Mouse (Mus musculus): ENCODE results near the gene Vmo1.
"Not testable (repeated sequence)": the region's sequence is repeated elsewhere in the genome, so short reads cannot be mapped to it uniquely, and the experiment has no call there.

The Vmo1 gene

DNA sequence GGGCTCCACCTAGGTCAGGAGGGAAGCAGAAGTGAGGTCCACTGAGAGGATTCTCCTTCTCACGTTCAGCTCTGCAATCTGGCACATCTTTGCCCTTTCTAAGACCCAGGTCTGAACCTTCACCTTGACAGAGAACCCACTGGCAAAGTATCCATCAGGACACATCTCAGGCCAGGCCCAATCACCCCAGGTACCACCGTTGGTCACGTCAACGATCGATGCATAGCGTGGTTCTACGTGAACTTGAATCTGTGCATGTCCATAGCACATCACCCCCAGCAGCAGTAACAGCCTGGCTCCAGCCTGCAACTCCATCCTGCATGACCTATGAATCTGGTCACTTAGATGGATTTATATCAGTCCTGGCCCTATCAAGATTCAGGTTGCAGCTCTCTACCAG, at the start of gene Vmo1:
TSS of gene Vmo1 (minus strand) at position 329 of the 400 bp plus-strand sequence.
- no peak for DNase-seq

DNA sequence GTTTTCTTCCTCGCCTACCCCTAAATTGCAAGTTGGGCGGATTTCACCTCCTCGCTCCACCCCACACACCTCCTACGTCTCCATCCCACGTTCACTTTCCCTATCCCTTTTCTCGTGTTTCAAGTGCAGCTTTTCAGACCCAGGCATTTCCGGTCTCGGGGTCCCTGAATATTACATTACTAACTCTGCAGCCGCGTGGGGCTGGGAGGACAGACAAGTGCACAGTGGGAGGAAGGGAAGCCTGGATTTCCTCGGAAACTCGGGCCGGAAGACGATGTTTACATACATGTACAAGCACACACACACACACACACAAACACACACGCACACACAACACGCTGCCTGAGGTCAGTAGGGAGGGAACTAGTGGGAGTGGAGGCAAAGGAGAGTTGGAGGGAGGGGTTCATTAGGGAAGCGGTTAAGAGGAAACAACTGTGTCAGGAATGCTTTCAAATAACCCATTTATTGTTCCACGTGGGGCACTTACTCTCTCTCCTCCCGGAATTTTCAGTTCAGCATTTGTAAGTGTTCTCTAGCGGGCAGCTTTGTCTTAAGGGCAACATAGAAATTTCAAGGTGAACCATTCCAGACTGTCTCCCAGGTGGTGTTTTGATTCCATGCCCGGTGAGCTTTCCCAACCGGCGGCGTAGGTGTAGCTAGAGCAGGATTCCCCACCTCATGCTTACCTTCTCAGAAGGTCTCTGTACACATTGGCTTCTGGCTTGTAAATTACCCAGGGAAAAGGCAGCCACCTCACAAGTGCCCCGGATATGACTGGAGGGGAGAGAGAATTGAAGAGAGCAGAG, 49.3 kb upstream of the Vmo1 start:
- DNase-seq, result peak; percentile 23 to 35

DNA sequence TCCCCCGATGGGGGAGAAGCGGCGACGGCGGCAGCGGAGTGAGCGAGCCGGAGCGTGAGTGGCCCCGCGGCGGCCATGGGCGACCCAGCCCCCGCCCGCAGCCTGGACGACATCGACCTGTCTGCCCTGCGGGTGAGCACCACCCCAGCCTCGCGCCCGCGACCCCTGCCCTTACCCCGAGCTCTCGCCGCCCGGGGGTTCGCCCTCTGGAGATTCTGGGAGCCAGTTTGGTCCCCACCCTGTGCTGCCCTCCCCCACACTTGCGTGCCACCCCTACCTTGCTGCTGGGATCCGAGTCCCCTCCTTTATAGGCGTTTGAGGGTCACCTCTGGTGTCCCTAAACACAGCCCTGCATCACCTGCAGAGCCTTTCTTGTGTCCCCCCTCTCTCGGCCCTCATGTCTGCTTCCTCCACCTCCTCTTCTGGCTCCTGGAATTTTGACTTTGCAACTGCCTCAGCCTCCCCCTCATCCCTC, 48.6 kb upstream of the Vmo1 start:
- no peak for DNase-seq

DNA sequence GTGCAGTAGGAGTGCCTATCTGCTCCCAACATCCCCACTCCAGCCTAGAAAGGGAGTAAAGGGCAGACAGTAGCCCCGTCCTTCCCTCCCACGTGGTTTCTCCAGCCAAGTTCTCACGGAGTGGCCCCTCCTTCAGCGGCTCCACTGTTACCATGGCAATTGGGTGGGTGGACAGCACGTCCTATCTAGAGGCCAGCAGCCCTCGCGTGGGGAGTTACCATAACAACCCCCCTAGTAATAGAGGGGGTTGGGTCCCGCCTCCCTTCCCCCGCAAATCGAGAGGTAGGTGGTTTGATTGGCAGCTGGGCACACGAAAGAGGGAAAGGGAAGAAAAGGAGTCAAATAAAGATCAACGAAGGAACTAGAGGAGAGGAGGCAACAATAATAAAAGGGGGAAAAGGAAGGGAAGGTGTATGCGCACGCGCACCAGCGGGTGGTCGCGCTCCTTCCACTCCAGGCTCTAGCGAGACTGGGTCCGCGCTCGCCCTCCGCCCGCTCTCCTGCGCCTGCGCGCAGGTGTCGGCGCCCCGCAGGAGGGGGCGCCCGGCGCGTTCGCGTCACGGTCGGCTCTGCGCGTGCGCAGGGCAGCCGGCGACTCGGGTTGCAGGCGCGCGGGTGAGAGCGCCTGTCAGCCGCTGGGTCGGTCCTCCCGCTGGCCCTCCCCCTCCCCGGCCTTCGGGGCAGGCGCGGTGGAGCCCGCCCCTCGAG, 48.0 kb upstream of the Vmo1 start, which contains the start of gene Mink1:
TSS of gene Mink1 (plus strand) at position 595 of the 708 bp plus-strand sequence.
- DNase-seq, result peak; percentile 83 to 95

DNA sequence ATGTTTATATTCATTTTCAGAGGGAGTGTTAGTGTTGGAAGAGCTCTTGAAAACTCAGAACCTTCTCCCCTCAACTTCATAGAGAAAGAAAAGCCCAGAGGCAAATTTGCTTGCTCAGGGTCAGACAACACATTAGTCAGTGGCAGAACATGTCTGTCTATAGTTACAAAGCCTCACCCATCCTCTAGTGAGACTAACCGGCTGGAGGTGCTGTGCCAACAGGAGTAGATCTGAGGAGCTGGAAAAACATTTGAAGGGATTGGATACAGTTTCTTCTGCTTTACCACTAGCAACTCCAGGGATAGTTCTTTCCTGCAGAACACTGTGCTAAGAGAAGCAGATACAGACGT, 47.5 kb upstream of the Vmo1 start:
- no peak for DNase-seq

DNA sequence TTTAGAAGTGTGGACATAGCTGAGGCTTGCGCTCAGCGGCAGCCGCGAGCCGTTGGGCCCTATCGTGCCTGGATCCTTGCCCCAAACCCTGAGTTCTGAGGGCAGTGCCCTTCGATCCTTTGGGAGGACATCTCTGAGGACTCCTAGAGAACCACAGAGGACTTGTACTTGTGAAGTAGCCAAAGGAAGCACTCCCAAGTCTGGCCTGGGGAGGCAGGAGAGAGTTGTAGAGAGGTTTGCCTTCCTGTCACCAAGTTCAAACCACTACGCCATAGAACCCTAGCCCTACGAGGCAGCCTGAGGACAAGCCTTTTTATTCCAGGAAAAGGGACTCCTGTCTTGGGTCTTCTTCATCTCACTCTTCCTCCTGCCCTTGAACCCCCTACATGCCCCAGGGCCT, 43.1 kb upstream of the Vmo1 start:
- no peak for DNase-seq

DNA sequence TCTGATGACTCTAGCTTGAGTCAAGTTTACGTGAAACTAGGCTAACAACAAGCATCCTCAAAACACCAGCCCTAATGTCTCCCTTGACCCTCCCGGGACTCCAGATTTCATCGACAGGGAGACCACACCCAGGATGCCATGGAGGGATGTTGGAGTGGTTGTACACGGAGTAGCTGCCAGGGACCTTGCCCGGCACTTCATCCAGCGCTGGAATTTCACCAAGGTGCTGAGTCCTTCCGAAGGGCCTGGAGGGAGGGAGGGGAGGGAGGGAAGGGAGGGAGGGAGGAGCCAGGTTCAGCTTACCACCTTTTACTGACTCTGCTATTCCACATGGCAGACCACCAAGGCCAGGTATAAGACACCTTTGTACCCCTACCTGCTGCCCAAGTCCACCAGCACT, 39.5 kb upstream of the Vmo1 start:
- no peak for DNase-seq

DNA sequence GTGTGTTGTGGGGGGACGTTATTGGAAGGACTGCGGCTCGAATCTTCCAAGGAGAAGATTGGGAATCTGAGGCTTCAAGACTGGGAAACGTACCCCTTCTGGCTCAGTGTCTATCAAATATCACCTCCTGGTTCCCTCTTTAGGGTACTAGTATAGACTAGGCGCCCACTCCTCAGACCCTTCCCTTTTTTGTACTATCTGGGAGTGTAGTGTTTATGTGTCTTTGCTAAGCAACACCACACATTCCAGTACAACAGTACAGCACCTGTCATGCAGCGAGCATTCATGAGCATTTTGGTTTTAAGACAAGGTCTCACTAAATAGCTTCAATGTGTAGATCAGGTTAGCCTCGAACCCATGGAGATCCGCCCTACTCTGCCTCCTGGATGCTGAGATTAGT, 37.1 kb upstream of the Vmo1 start:
- no peak for DNase-seq

DNA sequence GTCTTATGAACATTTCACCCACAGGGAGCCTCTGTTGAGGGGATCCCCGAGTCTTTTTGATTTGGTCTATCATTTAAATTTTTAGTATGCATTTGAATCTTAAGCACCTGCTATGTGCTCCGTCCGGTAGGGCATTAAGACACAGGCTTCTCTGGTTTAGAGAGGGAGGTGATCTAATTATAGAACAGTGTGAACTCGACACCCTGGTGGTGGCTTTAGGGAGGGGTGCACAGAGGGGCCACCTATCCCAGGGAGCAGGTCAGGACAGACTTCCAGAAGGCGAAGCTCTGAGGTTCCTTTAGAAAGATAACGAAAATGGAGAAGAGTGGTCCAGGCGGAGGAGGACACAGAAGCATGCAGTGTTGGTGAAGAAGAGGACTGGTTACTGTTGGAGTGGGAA, 30.1 kb upstream of the Vmo1 start:
- DNase-seq, result no peak

DNA sequence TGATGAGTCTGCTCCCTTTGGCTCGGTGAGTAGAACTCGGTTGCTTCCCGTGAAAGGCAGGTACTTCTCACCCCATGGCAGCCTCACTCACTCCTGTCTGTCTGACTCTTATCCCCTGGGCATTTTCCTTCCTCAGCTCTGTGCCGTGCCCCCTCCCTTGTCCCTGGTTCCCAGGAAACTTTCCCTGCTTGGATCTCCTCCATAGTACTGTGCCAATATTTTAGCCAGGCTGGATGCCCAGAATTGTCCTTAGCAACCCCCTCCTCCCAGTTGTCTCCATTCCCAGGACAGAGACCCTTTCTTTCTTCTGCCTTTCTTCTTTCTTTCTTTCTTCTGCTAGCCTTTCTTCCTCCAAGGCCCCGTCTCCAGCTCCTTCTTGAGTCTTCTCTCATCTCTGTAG, 27.0 kb upstream of the Vmo1 start:
- DNase-seq, result no peak

DNA sequence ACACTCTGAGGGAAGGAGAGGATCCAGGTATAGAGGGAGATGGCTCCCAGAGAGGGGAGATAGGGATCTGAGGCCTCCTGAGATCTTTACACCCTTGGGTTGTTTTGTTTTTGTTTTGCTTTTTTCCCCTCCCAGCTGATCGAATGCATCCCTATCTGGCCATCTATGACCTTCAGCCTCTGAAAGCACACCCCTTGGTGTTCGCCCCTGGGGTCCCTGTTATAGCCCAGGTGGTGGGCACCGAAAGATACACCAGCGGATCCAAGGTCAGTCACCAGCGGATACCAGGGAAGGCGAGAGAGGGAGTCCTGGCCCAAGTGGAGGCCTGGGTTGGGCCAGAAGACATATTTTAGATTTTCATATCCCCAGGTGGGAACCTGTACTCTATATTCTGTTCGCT, 26.5 kb upstream of the Vmo1 start:
- DNase-seq, result no peak

DNA sequence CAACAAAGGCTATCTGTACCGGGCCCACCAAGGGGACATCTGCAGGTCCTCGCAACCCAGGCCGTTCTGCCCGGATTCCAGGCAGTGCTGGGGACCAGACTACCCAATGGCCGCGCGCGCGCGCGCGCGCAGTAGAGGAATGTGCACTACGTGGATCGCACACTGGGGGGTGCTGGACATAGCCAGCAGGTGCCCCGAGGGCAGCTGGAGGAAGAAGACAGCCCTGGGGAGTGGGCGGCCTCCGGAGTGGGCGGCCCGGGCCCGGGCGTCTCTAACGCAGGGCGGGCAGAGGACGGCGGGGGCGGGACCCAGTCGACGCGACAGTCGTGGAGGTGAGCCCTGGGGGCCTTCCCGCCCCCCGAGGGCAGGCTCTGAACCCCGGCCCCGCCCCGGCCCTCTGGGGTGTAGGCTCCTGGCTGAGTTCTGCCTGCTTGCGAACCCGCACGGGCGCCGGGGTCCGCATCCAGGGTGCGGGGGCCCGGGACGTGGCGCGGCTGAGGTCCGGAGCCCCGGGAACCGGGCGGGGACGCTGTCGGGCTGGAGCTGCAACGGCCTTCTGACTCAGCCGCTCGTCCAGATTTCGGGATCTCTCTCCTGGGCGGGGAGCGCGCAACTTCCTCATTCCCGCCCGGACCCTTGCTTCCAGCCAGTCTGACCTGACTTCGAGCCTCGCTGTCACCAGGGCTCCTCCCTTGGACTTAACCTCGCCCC, 25.6 kb upstream of the Vmo1 start, which contains the start of gene Pld2:
TSS of gene Pld2 (plus strand) at position 188 of the 711 bp plus-strand sequence.
- DNase-seq, result peak; percentile 39 to 53

DNA sequence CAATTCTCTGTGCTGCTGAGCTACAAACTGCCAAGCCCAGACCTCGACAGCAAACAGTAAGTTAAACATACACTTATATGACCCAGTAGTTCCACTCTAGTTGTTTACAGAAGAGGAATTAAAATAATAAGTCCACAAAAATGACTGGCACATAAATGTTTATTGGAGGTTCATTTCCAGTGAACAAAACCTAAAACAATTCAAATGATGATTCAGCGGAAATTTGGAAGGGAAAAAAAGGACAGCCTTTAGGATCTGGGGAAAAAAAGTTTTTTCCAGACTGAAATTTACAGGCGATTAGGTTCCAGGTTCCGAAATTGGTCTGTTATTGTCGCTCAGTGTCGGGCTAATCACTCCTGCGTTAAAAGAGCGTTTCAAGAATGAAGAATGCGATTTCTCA, 25.0 kb upstream of the Vmo1 start:
- no peak for DNase-seq

DNA sequence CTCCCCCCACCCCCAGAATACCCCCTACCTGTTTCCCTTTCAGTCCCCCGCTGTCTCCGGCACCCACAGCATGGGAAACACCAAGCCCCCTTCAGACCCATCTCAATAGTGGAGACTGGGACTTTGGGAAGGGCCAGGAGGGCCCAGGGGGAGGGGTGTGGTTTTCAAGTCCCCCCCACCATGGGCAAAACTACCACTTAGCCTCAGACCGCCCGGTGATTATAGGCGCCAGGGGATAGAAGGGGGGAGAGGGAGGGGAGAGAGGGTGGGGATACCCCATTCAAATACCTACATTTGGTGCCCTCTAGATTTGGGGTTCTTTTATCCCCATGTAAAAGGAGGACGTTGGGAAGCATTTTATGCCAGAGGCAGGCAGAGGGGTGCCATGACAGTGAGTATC, 18.4 kb upstream of the Vmo1 start, which contains the start of gene Gm40193:
TSS of gene Gm40193 (minus strand) at position 101 of the 400 bp plus-strand sequence.
- DNase-seq, result no peak

DNA sequence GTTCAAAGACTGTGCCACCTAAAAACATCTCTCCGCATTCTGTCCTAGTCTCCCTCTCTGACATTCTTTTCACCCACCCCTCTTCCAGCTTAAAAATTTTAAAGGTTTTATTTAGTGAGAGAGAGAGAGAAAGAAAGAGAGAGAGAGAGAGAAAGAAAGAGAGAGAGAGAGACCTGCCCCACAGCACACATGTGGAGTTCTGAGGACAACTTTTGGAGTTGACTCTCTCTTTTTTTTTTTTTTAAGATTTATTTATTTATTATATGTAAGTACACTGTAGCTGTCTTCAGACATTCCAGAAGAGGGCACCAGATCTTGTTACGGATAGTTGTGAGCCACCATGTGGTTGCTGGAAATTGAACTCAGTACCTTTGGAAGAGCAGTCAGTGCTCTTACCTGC, 16.6 kb upstream of the Vmo1 start:
- DNase-seq, result not testable (repeated sequence)

DNA sequence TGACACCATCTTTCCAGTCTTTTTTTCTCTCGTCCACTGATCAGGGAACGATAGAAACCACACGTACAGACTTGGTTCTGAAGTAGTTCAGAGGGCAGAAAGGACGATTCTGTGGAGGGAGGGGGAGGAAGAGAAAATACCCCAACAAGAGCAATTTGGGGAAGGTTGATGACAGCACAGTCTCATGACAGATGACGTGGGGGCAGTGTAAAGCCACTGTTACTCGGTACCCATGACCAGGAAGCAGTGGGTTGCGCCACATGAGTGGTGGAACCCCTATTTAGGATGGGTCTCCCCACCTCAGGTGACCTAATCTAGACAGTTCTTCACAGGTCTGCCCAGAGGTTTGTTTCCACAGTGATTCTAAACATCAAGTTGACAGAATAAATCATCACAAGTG, 14.2 kb upstream of the Vmo1 start:
- DNase-seq, result no peak

DNA sequence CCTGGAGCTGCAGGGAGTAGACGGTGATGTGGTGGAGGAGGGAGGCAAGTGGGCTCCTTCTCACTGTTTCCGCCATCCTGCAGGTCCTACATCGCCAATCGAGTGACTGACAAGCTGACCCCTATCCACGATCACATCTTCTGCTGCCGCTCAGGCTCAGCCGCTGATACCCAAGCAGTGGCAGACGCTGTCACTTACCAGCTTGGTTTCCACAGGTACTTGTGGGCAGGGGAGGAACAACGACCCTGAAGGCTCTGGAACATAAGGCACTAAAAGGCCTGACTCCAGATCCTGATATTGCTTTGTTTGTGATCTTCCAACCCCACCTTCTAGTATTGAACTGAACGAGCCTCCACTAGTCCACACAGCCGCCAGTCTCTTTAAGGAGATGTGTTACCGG, 11.8 kb upstream of the Vmo1 start:
- DNase-seq, result no peak

DNA sequence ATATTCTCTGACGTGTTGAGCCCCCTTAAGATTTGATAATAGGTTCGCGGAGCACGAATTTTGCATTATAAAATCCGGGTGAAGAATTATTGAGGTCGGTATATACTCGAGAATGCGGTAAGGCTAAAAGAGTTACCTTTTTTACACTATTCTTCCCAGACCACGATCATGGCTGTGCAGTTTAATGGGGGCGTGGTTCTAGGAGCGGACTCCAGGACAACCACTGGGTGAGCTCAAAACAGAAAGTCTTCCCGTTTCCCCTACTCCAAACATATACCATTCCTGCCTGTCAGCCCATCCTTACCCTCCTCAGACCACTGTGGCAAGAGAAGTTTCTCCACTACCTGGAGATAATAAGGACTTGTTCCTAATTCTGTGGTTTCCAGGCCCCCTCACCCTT, 11.3 kb upstream of the Vmo1 start:
- no peak for DNase-seq

DNA sequence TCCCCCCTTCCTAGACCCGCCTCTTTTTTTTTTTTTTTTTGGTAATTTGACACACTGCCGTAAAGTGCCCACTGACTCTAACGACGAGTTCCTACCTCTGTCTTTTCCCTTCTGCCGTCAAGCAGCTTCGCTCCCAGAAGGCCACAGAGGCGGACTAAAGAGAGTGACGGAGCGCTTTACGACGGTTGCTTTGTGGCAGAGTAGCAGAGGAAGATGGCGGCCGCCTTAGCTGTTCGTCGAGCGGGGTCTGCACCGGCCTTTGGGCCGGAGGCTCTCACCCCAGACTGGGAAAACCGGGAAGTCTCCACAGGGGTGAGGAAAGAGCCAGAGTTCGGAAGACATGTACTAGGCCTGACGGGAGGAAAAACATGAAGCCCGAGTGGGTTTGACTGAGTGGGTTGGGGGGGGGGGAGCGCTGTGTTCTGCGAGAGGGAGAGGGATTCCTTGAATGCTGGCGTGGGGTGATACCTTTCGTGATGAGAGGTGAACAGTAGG, 10.8 kb upstream of the Vmo1 start, which contains the start of gene Psmb6:
TSS of gene Psmb6 (plus strand) at position 184 of the 495 bp plus-strand sequence.
- peak; percentile 90 to 97 for DNase-seq

DNA sequence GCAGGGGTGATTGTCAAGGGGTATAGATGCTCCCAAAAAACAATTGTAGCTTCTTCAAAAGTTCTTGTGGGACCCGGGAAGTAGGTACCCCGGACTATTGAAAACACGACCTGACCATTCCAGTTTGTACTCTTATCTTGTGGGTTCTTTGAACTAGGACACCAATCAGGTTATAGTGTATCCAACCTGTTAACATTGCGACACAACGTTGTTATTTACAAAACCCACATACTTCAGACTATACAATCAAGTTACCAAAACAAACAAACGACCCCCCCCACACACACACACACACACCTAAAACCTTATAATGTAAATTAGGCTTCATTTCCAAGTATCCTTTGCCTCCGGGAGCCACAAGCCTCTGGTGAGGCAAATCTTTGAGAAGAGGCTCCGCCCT, 10.4 kb upstream of the Vmo1 start:
- DNase-seq, result no peak

DNA sequence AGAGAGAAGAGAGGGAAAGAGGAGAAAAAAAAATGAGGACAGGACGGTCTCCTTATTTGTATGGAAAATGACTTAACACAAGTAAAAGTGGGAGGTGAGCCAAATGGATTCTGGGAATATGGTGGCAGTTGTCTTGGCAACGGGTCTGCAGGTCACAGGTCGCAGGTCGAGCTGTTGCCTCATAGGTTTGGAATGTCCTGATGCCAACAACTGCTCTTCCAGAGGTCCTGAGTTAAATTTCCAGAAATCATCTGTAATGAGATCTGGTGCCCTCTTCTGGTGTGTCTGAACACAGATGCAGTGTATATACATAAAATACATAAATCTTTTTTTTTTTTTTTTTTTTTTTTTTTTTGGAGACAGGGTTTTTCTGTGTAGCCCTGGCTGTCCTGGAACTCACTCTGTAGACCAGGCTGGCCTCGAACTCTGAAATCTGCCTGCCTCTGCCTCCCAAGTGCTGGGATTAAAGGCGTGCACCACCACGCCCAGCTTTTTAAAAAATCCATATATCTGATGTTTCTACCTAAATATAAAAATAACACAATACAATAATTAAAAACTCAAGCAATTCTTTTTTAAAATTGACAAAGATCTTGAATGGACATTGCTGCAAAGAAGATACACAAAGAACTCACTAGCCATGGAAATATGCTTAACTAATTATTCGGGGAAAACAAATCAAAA, 9.0 kb upstream of the Vmo1 start:
- DNase-seq, result not testable (repeated sequence)

DNA sequence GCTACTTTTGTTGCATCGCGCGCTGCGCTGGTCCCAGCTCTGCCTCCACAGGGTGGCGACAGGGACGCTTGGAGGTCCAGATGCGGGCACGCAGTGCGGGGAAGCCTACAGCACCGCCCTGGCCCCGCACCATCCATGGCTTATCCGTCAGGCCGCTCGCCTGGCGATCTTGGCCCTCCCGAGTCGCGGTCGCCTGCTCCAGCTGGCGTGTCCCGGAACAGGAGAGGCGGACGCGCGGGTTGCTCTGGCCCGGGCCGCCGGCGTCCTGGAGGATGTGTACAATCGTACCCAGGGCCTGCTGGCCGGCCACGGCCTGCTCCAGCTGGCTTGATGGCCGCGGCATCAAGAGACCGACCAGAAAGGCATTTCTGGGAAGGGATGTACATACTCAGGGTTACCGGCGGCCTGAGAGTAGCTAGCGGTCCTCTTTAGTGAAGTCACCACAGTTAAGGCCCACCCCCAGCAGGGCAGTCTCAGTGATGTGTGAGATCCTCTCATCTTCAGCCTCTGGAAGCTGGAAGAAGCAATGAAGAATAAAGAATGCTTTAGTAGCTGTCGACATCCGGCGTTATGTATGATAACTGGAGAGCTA, 5.9 kb upstream of the Vmo1 start:
- peak; percentile 37 to 61 for DNase-seq
